Mouse (Mus musculus) c-Kit-positive CD71-positive TER-119-positive erythroid progenitor cells, embryonic 14.5 days (primary cell): Measurements from ENCODE around the gene Kank1.

Experiments used
- DNase-seq: peaks from one replicate; pipeline ENCODE4 v3.0.0-alpha.2; 2013; ENCODE audit warnings: low spot score

The Kank1 gene

DNA sequence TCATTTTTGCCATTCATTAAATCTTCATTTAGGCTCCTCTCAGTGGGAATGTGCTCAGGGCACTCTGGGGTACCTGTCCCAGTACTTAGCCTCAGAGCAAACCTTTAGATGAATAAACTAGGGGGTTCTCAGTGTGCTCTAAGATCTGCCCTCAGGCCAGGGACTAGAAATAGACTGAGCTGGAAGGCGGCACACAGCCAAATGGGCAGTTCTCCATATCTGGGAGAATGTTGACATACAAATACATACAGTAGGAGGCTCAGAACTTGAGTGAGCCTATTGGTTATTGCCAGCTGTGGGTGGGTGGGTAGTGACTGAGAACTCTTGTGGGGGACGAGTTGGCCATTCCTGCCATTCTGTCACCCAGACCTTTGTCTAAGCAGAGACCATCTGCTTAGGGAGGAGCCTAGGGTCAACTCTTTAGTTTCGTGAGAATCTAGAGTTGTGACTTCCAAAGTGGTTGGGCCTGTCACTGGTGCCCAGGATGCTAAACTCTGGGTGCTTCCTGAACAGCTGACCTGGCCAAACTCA lies 14.9 kb downstream of the Kank1 start:
- DNase-seq = no peak

DNA sequence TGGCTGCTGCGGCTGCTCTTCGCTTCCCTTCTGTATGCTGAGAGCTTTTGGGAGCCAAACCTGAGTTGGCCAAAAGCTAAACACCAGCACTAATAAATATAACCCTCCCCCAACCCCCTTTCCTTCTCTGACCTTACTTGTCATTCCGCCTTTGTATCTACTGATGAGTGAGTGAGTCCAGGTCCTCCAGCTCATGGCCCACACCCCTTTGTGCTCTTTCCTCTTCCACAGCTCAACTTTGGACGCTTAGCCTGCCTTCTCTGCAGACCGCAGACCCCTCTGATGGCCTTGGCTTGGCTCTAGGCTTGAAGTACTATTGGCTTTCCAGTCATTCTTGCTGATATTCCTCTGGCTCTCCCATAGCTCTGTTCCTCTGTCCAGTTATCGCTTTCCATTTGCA lies 16.4 kb downstream of the Kank1 start:
- no peak for DNase-seq

DNA sequence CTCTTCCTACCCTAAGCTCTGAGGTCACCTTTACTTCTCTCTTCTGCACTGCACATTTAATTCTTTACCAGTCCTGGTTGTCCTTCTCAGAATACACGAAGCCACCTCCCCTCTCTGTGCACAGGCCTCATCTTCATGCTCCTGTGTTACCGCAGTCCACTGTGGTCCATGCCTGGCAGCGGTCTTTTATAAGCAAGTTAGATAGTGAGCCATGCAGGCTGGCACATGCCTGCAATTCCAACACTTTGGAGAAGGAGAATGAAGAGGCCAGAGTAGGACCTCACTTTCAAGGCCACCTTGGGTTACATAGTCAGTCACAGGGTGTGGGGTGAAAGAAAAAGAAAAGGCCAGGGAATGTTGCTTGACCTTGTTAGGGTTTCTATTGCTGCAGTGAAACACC lies 16.9 kb downstream of the Kank1 start:
- DNase-seq = no peak

- DNase-seq = no peak
These were observed 21.5 kb downstream of the Kank1 start for GRCm38 (mm10) chr19:25258321-25258720.

DNA sequence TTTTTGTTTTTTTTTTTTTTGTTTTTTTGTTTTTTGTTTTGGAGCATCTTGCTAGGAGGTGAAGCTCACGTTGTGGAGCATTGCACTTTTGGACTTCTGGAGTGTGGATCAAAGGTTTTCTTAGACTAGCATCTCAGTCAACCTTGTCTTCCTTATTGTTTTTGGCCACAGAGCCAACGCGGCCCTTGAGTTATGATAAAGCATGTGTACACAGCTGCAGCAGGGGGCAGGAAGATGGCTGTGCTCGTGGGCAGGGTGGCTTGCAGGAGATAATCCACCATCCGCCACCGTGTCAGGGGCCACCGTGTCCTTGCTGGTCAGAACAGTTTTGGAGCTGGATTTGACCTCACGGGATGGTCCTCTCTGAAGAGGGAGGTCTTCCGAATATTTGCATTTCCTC lies 29.4 kb downstream of the Kank1 start:
- no peak for DNase-seq

GRCm38 (mm10) chr19:25267247-25267646 lies 30.5 kb downstream of the Kank1 start:
- no peak for DNase-seq

DNA sequence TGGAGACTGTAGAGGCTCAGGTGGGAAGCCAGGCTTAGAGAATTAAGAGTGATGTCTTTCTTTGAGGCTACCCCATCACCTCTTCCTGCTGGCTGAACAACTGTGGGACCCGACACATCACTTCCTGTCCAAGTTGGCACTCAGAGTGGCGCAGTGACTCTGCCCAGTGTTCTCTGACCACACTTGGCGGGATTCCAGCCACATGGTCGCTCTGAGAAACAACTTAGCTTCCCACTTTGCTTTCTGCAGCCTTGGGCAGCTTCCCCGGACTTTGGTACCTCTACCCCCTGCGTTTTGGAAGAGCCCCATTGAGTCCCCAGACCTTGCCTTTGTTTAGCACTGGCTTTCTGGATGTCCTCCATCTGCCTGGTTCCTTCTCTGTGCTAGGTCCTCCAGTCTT lies 31.8 kb downstream of the Kank1 start:
- DNase-seq = no peak

- DNase-seq = no peak
These were observed 34.8 kb downstream of the Kank1 start for GRCm38 (mm10) chr19:25271591-25271990.

DNA sequence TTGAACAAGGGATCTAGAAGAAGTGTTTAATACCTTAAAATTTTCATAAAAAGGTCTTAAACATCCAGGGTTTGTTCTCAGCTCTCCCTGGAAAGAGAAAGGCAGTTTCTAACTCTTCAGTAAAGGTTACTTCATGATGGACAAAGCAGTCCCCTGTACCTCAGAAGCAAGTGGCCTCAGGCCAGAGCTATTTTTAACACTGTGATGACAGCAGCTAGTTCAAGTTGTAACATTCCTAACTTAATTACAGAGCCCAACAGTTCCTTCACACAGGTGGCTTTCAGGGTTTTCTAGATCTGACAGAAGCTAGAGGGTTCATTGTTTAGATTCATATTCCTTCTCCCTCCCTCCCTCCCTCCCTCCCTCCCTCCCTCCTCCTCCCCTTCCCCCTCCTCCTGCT lies 36.4 kb downstream of the Kank1 start:
- DNase-seq = no peak

DNA sequence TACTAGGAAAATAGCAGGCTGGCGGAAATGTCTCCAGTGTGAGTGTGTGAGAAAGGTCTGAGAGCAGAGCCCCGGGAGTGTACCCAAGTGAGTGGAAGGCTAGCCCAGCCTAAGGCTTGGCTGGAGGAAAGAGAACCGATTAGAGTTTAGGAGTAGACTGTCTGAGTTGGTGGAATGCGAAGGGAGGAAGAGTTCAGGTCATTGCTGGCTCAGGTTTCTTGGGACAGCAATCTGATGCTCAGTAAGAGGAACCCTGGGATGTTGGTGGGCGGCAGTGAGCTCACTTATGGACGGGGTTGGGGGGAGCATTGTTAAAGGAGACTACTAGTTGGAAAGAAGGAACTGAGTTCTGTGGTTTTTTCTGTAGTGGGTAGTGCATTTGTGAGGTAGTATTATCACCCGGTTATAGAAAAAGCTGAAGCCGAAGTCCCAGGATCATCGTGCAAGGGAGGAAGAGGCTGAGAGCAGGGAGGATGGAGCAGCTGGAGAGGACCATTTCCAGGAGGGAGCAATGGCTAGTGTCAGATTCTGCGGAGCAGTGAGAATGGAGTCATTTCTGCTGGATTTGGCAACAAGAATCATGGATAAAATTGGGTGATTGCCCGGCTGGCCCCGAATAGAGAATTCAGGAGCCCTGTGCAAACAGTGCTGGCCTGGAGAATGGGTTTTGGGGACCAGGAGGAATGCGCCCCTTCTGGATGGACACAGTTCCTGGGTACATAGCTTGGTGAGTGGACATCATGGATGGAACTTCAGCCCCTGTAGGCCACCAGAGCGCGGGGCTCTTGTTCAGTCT lies 40.0 kb downstream of the Kank1 start:
- no peak for DNase-seq

DNA sequence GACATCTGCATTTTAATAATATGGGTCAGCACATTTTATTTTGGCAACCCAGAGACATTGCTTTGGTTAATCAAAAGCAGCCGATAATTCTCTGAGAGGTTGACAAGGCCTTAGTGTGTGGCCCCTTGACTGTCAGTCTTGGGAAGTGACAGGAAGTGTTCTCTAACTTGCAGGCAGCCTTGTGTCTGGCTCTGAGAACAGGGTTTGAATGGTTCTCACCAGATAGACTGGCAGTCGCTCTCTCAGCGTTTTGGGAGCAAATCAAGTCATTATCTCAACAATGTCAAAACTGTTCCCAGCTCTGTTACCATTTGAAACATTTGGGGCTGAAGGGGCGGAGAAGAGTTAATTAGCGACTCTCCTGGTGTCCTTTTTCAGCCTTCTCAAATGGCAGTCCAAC lies 41.0 kb downstream of the Kank1 start:
- no peak for DNase-seq

- DNase-seq = no peak
These were observed 42.8 kb downstream of the Kank1 start for GRCm38 (mm10) chr19:25279603-25280002.

DNA sequence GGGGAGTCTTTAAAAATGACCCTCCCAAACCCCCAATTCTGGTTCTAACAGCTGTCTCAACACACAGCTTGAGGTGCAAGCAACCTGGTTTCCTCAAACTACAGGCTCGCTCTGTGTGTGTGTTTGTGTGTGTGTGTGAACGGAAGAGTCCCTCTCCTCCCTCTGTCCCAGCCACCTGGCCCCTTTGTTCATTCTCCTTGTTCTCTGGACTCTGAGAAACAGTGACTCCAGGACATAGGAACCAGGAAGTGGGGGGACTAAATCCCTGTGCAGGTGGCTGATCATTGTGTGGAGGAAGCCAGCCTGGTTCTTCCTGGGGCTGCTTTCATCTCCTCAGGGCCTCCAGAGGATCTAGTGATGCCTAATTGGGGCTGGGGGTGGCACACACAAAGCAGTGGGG lies 46.9 kb downstream of the Kank1 start:
- no peak for DNase-seq

GRCm38 (mm10) chr19:25285756-25286538 lies 49.2 kb downstream of the Kank1 start:
- DNase-seq = no peak

DNA sequence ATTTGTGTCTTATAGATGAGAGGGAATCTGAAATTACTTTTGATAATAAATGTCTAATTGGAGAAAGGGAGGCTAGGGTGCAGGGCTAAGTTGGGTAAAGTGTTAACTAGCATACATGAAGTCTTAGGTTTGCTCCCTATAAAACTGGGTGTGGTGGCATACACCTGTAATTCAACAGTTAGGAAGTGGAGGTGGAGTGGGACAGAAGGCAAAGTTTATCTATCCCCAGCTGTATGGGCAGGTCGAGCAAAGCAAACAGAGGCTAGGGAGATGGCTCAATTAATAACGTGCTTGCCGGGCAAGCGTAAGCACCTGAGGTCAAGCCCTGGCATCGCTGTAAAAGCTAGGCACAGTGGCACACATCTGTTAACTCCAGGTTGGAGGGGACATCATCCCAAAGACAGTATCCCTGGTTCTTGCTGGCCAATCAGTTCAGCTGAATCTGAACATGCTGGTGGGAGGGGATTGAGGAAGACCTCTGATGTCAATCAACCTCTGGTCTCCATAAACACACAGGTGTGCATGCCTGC lies 54.3 kb downstream of the Kank1 start:
- no peak for DNase-seq

DNA sequence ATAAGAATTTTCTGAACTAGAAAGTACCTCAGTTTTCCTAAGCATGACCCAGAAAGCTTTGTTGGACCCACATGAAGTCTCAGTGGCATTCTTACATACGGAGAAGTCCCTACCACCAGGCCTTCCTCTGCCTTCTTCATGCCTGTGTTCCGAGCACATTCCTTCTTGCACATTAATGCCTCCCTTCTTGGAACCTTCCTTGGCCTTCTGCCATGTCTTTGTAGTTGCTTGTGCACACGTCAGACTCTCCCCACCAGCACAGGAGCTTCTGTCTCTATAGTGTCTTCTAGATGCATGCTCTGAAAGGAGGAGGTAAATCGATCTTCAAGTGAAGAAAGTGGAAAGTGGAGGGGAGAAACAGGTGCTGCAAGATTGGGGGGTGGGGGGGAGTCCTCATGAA lies 58.4 kb downstream of the Kank1 start:
- no peak for DNase-seq

- DNase-seq = no peak
These were observed 60.5 kb downstream of the Kank1 start for GRCm38 (mm10) chr19:25297269-25297668.

GRCm38 (mm10) chr19:25299852-25300670 lies 63.3 kb downstream of the Kank1 start:
- DNase-seq = no peak

DNA sequence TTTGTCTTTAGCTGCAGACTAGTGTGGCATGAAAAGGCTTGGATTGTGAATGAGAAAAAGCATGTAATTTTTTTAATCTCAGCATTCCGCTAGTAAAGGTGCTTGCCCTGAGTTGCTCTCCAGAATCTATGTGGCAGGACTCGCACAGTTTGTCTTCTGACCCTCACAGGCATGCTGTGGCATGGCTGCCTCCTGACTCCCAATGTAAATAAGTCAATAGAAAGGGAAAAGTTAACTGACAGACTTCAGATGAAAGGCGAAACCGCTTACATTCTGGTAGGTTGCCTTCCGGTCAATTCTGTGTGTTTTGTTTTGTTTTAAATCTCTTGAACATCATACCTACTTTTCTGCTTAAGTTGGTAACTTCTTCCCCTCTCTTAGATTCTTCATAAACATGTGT lies 64.4 kb downstream of the Kank1 start:
- DNase-seq = no peak

DNA sequence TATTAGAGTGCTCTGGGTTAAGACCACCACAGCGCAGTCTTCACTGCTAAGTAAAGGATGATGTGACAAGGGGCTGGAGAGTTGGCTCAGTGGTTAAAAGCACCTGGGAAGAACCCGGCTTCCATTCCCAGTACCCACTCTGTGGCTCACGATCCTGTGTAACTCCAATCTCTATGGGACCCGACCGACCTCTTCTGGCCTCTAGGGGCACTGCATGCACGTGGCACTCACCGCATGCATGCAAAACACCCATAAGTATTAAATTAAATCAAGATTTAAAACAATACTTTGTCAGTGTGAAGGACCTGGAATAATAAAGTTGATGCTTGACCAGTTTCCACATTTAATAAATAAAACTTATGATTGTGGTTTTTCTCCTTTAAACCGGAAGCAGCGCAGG lies 69.5 kb downstream of the Kank1 start:
- no peak for DNase-seq

DNA sequence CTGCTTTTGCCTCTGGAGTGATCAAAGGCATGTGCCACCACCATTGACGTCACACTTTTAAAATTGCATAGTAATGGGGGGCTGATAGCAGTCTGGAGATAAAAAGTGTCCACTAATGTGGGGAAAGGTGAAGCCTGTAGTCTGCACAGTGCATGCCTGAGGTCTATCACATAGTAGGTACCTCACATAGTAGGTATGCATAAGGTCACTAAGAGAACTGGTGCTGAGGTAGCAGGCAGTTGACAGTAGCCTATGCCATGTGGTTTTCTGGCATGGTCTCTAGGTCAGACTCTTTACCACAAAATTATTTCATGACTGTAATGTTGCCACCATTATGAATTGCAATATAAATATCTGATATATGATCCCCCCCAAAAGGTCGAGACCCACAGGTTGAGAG lies 71.4 kb downstream of the Kank1 start:
- no peak for DNase-seq

DNA sequence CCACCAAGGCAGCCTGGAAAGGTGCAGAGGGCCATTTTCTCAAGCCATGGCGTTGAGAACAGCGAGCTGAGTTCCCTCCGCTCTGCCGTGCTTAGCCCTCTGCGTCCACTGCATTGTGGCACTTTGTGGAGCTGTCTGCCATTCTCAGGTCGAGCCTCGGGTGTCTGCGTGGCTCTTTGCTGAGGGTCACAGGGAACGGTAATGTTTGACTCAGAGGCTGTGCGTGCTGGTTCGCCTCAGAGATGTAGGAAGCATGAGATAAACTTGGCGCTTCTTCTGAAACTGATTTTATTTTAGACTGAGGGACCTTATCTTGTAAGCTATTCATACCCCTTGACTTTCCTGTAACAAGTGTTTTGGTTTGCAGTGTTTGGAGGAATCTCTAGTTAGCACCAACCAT lies 72.0 kb downstream of the Kank1 start:
- no peak for DNase-seq
